Mouse (Mus musculus): ENCODE measurements around the gene Atp6v0a1.

DNA sequence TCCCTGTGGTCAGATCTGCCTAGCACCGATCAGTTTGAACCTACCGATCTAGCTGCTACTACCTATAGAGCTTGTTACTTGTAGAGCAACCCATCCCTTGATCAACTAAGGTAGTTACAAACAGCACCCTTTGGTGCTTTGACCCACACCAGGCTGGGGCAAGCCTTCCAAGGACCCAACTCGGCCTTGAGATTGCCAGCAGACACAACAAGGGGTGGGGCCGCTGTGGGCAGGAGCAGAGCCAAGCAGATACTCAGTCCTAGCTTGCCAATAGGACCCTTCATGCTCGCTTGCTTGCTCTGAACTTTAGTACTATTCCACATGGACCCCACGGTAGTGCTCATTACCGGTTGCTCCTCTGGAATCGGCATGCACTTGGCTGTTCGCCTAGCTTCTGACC is 68.9 kb downstream of the Atp6v0a1 start, which contains the start of gene Hsd17b1:
- TF ChIP-seq POLR2A (IDR thresholded peaks at IDR 0.05; ENCODE audit: borderline replicate concordance, control insufficient read depth, low read depth, low read length), result no peak
- TF ChIP-seq CTCF (IDR thresholded peaks at IDR 0.05; ENCODE audit: control insufficient read depth, insufficient read depth, low read length), result no peak
